Mouse (Mus musculus): ENCODE measurements around the gene Kat8.

DNA sequence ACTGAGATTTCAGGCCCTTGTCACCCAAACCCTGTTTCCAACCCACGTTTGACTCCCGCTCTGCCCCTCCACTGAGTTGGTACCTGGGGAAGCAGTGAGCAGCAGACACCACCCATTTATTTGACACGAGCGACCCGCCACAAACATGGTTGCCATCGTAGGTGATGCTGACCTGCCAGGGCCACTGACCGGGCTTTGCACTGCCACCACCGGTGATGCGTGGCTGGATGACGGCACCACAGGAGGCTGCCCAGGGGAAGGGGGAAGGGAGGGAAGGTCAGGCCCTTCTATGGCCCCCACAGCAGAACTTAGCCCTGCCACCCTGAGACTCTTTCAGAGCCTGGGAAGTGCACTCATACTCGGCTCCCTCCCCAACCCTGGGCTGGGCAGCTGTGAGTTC, 15.4 kb downstream of the Kat8 start:
- TF ChIP-seq CTCF (IDR thresholded peaks at IDR 0.05; ENCODE audit: insufficient read depth, low read length) (no peak), POLR2A (IDR thresholded peaks at IDR 0.05; ENCODE audit: borderline replicate concordance, extremely low read depth, low read depth, low read length) (no peak)
